Mouse (Mus musculus): ENCODE measurements around the gene Klf16. TPM values are rescaled to one million over a fixed set of nuclear protein-coding genes. Genes with fewer than 3 reads are reported as not detected.

Klf16 gene
- polyA plus RNA-seq (2012; rRNA removed; ENCODE audit: low replicate concordance) = 17.2 and 59.7 TPM in 2 replicates

DNA sequence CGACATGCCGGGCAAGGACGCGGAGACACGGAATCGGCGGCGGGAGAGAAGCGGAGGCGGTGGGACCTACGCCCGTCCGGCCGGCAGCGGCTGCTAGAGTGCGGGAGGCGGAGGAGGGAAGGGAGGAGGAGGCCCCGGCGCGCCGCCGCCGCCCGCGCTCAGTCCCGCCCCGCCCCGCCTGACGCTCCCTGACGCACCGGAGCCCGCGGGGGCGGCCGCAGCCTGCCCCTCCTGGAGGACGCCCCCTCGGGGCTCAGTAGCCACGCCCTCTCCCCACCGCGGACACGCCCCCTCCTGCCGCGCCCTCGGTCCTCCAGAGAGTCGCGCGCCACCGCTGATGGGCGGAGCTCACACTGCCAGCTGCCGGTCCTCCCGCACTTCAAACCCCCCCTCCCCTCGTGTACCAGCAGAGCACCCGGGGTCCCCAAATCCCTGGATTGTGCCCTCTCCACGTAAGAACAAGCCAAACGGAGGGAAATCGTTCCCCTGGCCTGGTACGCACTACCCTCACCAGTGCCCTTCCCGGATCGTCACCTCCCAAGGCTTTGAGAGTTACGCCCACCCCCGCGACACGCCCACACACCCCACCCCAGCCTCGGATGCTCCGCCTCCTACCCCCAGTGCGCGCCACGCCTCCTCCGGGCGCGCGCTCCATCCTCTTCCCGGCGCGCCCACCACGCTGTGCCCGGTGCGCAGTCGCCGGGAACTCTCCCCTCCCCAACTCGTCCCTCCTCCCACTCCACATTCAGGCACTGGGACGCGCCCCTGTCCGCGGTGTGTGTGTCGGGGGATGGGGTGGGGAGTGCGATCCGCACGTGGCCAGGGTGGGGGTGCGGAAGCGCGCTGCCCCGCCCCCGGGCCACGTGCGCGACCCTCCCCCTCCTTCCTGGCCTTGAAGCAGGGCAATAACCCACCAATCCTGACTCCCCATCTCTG is at the start of gene Klf16:
Klf16 (minus strand) TSS at position 127 of the 936 bp plus-strand sequence.

GRCm38 (mm10) chr10:80622661-80623456 is 45.7 kb upstream of the Klf16 start, which contains the start of gene Csnk1g2:
TSS of gene Csnk1g2 (plus strand) at chr10:80622838.

DNA sequence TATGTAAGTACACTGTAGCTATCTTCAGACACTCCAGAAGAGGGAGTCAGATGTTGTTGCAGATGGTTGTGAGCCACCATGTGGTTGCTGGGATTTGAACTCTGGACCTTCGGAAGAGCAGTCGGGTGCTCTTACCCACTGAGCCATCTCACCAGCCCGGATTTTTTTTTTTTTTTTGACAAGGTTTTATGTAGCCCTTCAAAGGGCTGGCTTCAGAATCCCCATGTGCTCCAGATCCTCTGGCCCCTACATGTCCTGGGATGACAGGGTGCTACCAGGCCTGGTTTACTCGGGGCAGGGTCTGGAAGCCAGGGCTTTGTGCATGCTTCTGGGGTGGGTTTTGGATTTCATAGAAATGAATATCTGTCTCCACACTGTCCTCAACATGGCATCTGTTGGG is 28.6 kb upstream of the Klf16 start, which contains the start of gene Gm49322:
Gm49322 (plus strand) TSS at position 301 of the 400 bp plus-strand sequence.

GRCm38 (mm10) chr10:80602698-80603325 is 25.7 kb upstream of the Klf16 start, which contains the start of the genes Scamp4 and Adat3:
TSS of gene Scamp4 (plus strand) at chr10:80602872.
TSS of gene Adat3 (plus strand) at chr10:80602880.

DNA sequence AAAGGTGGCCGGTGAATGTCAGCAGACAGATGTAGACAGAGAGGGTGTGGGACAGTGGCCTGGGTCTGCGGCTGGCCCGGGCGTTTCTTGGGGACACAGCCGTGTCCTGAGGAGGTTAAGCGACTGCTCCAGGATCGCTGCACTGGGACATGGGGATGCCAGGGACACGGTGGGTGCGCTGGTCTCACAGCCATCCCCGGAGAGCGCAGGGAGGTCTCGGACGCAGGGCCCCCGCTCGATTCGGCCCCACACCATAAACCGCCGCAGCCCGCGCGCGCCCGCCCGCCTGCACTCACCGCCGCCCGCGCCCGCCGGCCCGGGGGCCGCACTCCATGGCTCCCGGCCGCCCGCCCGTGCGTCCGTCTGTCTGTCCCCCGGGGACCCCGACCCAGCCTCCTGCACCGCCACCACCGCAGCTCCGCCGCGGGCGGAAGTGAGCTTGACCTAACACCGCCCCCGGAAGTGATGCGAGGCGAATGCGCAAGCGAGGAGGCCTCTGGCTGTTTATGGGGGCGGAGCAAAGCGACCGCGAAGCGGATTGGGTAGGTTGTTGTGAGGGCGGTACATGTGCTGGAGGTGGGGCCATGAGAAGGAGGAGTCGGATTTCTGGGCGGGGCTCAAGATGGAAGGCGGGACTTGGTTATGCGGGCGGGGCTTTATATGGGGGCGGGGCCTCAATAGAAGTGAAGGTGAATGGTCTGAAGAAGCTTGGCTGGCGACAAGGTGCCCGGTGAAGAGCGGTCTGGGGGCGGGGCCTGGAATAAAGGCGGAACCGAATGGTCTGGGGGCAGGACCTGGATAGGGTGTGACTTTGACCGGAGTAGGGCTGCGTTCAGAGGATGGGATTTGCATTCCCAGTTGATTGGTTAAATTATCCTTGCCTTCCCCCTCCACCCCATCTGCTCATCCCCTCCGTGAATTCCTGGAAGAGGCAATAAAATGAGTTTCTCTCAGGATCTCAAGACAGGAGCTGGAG is 13.0 kb upstream of the Klf16 start, which contains the start of gene Abhd17a:
Abhd17a (minus strand) TSS at position 463 of the 976 bp plus-strand sequence.

GRCm38 (mm10) chr10:80561116-80561944 is 15.8 kb downstream of the Klf16 start, which contains the start of gene Rexo1:
TSS of gene Rexo1 (minus strand) at chr10:80561560.

DNA sequence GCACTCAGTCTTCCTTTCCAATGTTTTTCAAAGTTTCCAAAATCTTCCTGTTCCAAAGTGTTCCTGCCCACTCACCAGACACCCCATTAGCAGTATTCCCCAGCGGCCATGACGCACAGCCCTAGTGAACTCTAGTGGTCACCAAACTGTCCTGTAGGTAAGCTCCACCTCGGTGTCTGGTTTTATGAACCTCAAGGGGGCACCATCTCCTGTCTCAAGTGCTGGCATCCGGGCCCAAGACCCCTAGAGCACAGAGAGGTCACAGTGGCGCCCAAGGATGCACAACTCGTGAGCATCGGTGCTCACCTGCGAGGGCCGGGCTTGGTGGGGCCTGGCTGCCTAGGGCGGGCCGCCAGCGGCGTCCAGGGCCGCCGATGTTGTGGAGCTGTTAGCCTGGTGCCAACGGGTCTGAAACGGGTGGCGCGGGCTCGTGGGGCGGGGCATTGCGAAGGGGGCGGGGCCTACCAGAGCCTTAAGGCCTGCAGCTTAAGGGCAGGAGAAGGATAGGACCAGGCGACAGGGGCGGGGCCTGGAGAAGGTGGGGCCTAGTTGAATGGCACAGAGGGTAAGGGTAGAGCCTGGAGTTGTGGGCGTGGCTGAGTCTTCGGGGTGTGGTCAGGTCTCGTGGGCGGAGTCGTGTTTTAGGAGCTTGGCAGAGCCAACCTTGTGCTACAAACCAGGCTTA is 38.3 kb downstream of the Klf16 start, which contains the start of gene Atp8b3:
Atp8b3 (minus strand) TSS at position 415 of the 685 bp plus-strand sequence.

Other genes starting within 250 kb of the Klf16 start
- gene Pcsk4, start 247.8 kb downstream of the Klf16 start, polyA plus RNA-seq (2012; rRNA removed; ENCODE audit: low replicate concordance) = 18.9 and 31.0 TPM in 2 replicates
- gene Reep6, start 247.4 kb downstream of the Klf16 start, polyA plus RNA-seq (2012; rRNA removed; ENCODE audit: low replicate concordance) = 17.8 and 36.0 TPM in 2 replicates
- gene Adamtsl5, start 228.9 kb downstream of the Klf16 start, polyA plus RNA-seq (2012; rRNA removed; ENCODE audit: low replicate concordance) = 47.3 and 58.2 TPM in 2 replicates
- gene Plk5, start 220.9 kb downstream of the Klf16 start, polyA plus RNA-seq (2012; rRNA removed; ENCODE audit: low replicate concordance) = 2.2 and 3.0 TPM in 2 replicates
- 13.8 and 47.5 TPM in 2 replicates for gene Mex3d, start 189.7 kb downstream of the Klf16 start, polyA plus RNA-seq (2012; rRNA removed; ENCODE audit: low replicate concordance)
- 134 and 161 TPM in 2 replicates for gene Mbd3, start 177.8 kb downstream of the Klf16 start, polyA plus RNA-seq (2012; rRNA removed; ENCODE audit: low replicate concordance)
- 1,950 and 2,616 TPM in 2 replicates for gene Uqcr11, start 170.5 kb downstream of the Klf16 start, polyA plus RNA-seq (2012; rRNA removed; ENCODE audit: low replicate concordance)
- 78.7 and 199 TPM in 2 replicates for gene Tcf3, start 143.7 kb downstream of the Klf16 start, polyA plus RNA-seq (2012; rRNA removed; ENCODE audit: low replicate concordance)
- not detected in 2 replicates for gene Onecut3, start 82.5 kb downstream of the Klf16 start, polyA plus RNA-seq (2012; rRNA removed; ENCODE audit: low replicate concordance)
- 0.05 and 0.06 TPM in 2 replicates for gene Atp8b3, start 38.2 kb downstream of the Klf16 start, polyA plus RNA-seq (2012; rRNA removed; ENCODE audit: low replicate concordance)
- 51.6 and 93.8 TPM in 2 replicates for gene Rexo1, start 15.8 kb downstream of the Klf16 start, polyA plus RNA-seq (2012; rRNA removed; ENCODE audit: low replicate concordance)
- 205 and 464 TPM in 2 replicates for gene Abhd17a, start 13.0 kb upstream of the Klf16 start, polyA plus RNA-seq (2012; rRNA removed; ENCODE audit: low replicate concordance)
- gene Scamp4, start 25.6 kb upstream of the Klf16 start, polyA plus RNA-seq (2012; rRNA removed; ENCODE audit: low replicate concordance) = 135 and 145 TPM in 2 replicates
- gene Adat3, start 25.6 kb upstream of the Klf16 start, polyA plus RNA-seq (2012; rRNA removed; ENCODE audit: low replicate concordance) = 11.8 and 32.4 TPM in 2 replicates
- gene Gm49322, start 28.7 kb upstream of the Klf16 start, polyA plus RNA-seq (2012; rRNA removed; ENCODE audit: low replicate concordance) = 2.7 and 3.6 TPM in 2 replicates
- 181 and 382 TPM in 2 replicates for gene Csnk1g2, start 45.5 kb upstream of the Klf16 start, polyA plus RNA-seq (2012; rRNA removed; ENCODE audit: low replicate concordance)
- gene Btbd2, start 79.8 kb upstream of the Klf16 start, polyA plus RNA-seq (2012; rRNA removed; ENCODE audit: low replicate concordance) = 87.3 and 118 TPM in 2 replicates
- gene Mknk2, start 100.8 kb upstream of the Klf16 start, polyA plus RNA-seq (2012; rRNA removed; ENCODE audit: low replicate concordance) = 740 and 1,180 TPM in 2 replicates
- 80.9 and 125 TPM in 2 replicates for gene Mob3a, start 124.7 kb upstream of the Klf16 start, polyA plus RNA-seq (2012; rRNA removed; ENCODE audit: low replicate concordance)
- gene Izumo4, start 124.9 kb upstream of the Klf16 start, polyA plus RNA-seq (2012; rRNA removed; ENCODE audit: low replicate concordance) = 46.0 and 58.0 TPM in 2 replicates
- 127 and 144 TPM in 2 replicates for gene Ap3d1, start 164.9 kb upstream of the Klf16 start, polyA plus RNA-seq (2012; rRNA removed; ENCODE audit: low replicate concordance)
- 18.6 and 59.0 TPM in 2 replicates for gene Dot1l, start 177.9 kb upstream of the Klf16 start, polyA plus RNA-seq (2012; rRNA removed; ENCODE audit: low replicate concordance)
- gene Sf3a2, start 220.9 kb upstream of the Klf16 start, polyA plus RNA-seq (2012; rRNA removed; ENCODE audit: low replicate concordance) = 28.5 and 70.7 TPM in 2 replicates
- gene Plekhj1, start 221.3 kb upstream of the Klf16 start, polyA plus RNA-seq (2012; rRNA removed; ENCODE audit: low replicate concordance) = 48.7 and 79.2 TPM in 2 replicates
- 0.47 and 3.1 TPM in 2 replicates for gene Amh, start 227.9 kb upstream of the Klf16 start, polyA plus RNA-seq (2012; rRNA removed; ENCODE audit: low replicate concordance)
- 0.38 and 44.2 TPM in 2 replicates for gene Jsrp1, start 236.2 kb upstream of the Klf16 start, polyA plus RNA-seq (2012; rRNA removed; ENCODE audit: low replicate concordance)
- 1,126 and 1,128 TPM in 2 replicates for gene Oaz1, start 249.3 kb upstream of the Klf16 start, polyA plus RNA-seq (2012; rRNA removed; ENCODE audit: low replicate concordance)